Mouse (Mus musculus) kidney, postnatal 36 days (tissue): ENCODE measurements around the gene Pzp.
A peak's percentile ranks its signal among the peaks of the same experiment; 100 is the strongest.

Source experiments
- DNase-seq, 2 experiments: peaks; one replicate each; pipeline ENCODE4 v3.0.0; 2021 to 2022; ENCODE audit warnings: mixed read lengths in 2 of 2

Pzp gene

GRCm38 (mm10) chr6:128479463-128480454, 46.8 kb downstream of the Pzp start:
- DNase-seq = peak; percentile 95 to 99

GRCm38 (mm10) chr6:128477495-128477894, 49.0 kb downstream of the Pzp start:
- no peak for DNase-seq

- DNase-seq = no peak
These were observed 52.4 kb downstream of the Pzp start for GRCm38 (mm10) chr6:128474112-128474511.

GRCm38 (mm10) chr6:128469451-128469850, 57.1 kb downstream of the Pzp start:
- peak; percentile 60 to 85 for DNase-seq

- peak in 1 of 2 experiments; percentile 54 for DNase-seq
These were observed 59.2 kb downstream of the Pzp start for GRCm38 (mm10) chr6:128467298-128467697.

GRCm38 (mm10) chr6:128466563-128466962, 60.0 kb downstream of the Pzp start:
- DNase-seq = no peak

- no peak for DNase-seq
These were observed 60.5 kb downstream of the Pzp start for GRCm38 (mm10) chr6:128466043-128466442.

- no peak for DNase-seq
These were observed 61.5 kb downstream of the Pzp start for GRCm38 (mm10) chr6:128464996-128465395.

- no peak for DNase-seq
These were observed 64.9 kb downstream of the Pzp start for GRCm38 (mm10) chr6:128461606-128462005.

GRCm38 (mm10) chr6:128460729-128461503, 65.6 kb downstream of the Pzp start:
- DNase-seq = no peak

GRCm38 (mm10) chr6:128460321-128460720, 66.2 kb downstream of the Pzp start:
- DNase-seq = no peak

- DNase-seq = no peak
These were observed 69.3 kb downstream of the Pzp start for GRCm38 (mm10) chr6:128457186-128457585.

GRCm38 (mm10) chr6:128455835-128456605, 70.5 kb downstream of the Pzp start:
- DNase-seq = no peak

GRCm38 (mm10) chr6:128447063-128447462, 79.5 kb downstream of the Pzp start:
- DNase-seq = no peak

- peak; percentile 82 to 84 for DNase-seq
These were observed 80.6 kb downstream of the Pzp start for GRCm38 (mm10) chr6:128445761-128446535.

GRCm38 (mm10) chr6:128440238-128440637, 86.3 kb downstream of the Pzp start:
- no peak for DNase-seq

- DNase-seq = peak in 1 of 2 experiments; percentile 33
These were observed 87.6 kb downstream of the Pzp start for GRCm38 (mm10) chr6:128438871-128439341.

- DNase-seq = peak; percentile 94 to 97
These were observed 88.1 kb downstream of the Pzp start, which contains the start of gene Fkbp4 for GRCm38 (mm10) chr6:128438317-128438870. Gene Fkbp4 (minus strand): TSS chr6:128438677.

- DNase-seq = peak; percentile 86 to 90
These were observed 88.7 kb downstream of the Pzp start for GRCm38 (mm10) chr6:128437731-128438316.

- no peak for DNase-seq
These were observed 89.2 kb downstream of the Pzp start for GRCm38 (mm10) chr6:128437288-128437687.
